Comparison of ENCODE assay signal across 25 mouse cellular contexts in the genomic region with DNA sequence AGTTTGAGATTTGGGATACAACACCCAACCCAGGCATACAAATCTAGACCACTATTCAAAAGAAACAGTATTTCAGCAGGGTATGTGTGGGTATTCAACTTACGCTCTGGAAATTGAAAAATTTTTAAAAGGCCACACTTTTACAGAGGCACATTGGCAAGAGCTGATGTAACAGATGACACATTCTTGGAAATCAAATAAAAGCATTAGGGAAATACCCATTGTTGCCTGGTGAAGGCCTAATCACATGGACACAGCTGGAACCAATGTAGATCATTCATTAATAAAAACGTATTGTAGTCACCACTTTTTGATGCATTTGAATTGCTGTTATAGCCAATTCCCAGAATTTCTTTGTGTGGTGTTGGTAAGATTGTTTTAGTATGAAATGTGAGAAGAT.
"Had no signal": no experiment of that assay in that cellular context is flagged by ENCODE, and none has a peak within 500 bp of the region (broad histone marks: within the 10 kb centered on the region; RNA-seq: fewer than 3 reads in every experiment).

No protein-coding gene starts in this region.

- H3K27me3 ChIP-seq: heart, embryonic 13.5 days; heart, embryonic 15.5 days; hindbrain, embryonic 13.5 days; hindbrain, embryonic 15.5 days; limb, embryonic 13.5 days; limb, embryonic 15.5 days; liver, embryonic 12.5 days had no signal

- H3K27ac ChIP-seq: heart, adult 2 months; heart, embryonic 13.5 days; heart, embryonic 15.5 days; hindbrain, embryonic 13.5 days; hindbrain, embryonic 15.5 days; hindbrain, postnatal 0 days; layer of hippocampus, adult 2 months; left cerebral cortex, adult 2 months; limb, embryonic 13.5 days; limb, embryonic 15.5 days; liver, embryonic 12.5 days; liver, embryonic 14.5 days had no signal

- H3K4me2 ChIP-seq: heart, embryonic 11.5 days; heart, embryonic 13.5 days; heart, embryonic 15.5 days; hindbrain, embryonic 13.5 days; hindbrain, embryonic 15.5 days; limb, embryonic 13.5 days; limb, embryonic 15.5 days; liver, embryonic 12.5 days had no signal

- H3K9ac ChIP-seq: heart, embryonic 13.5 days; heart, embryonic 15.5 days; hindbrain, embryonic 13.5 days; hindbrain, embryonic 15.5 days; limb, embryonic 13.5 days; limb, embryonic 15.5 days; liver, embryonic 12.5 days; liver, embryonic 14.5 days had no signal

- H3K9me3 ChIP-seq: heart, embryonic 15.5 days; hindbrain, embryonic 15.5 days; limb, embryonic 15.5 days had no signal

- H3K4me3 ChIP-seq: heart, adult 2 months; heart, embryonic 13.5 days; heart, embryonic 15.5 days; hindbrain, embryonic 13.5 days; hindbrain, embryonic 15.5 days; layer of hippocampus, adult 2 months; left cerebral cortex, adult 2 months; limb, embryonic 13.5 days; limb, embryonic 15.5 days; liver, embryonic 12.5 days had no signal

- H3K36me3 ChIP-seq: liver, embryonic 12.5 days had no signal

- ATAC-seq: hindbrain, postnatal 0 days; intestine, embryonic 16.5 days; liver, embryonic 12.5 days had no signal

- H3K4me1 ChIP-seq: heart, embryonic 13.5 days; heart, embryonic 15.5 days; hindbrain, embryonic 13.5 days; hindbrain, embryonic 15.5 days; limb, embryonic 13.5 days; limb, embryonic 15.5 days; liver, embryonic 12.5 days had no signal

- DNase-seq: gastrocnemius, postnatal 14 days; gastrocnemius, postnatal 36 days; heart, adult 11 months; heart, adult 2 months; heart, postnatal 14 days; heart, postnatal 36 days; kidney, adult 11 months; kidney, adult 2 months; kidney, postnatal 10 days; kidney, postnatal 25 days; kidney, postnatal 4 days; left cerebral cortex, postnatal 4 days had no signal
